Mouse (Mus musculus): ENCODE measurements around the gene Ccdc167.

GRCm38 (mm10) chr17:29692827-29693226 is 24.0 kb downstream of the Ccdc167 start:
- no peak for TF ChIP-seq MYOD1 (IDR thresholded peaks at IDR 0.05; ENCODE audit: control insufficient read depth, insufficient read length, low read depth)
- no peak for TF ChIP-seq CTCF (IDR thresholded peaks at IDR 0.05; ENCODE audit: control insufficient read depth, insufficient read depth, insufficient read length)
- no peak for TF ChIP-seq MAX (IDR thresholded peaks at IDR 0.05)
- no peak for TF ChIP-seq USF1 (IDR thresholded peaks at IDR 0.05; ENCODE audit: low read depth)
- TF ChIP-seq CEBPB (IDR thresholded peaks at IDR 0.05; ENCODE audit: low read depth), result no peak
- TF ChIP-seq MYOG (IDR thresholded peaks at IDR 0.05; ENCODE audit: control insufficient read depth, extremely low read depth, insufficient read length), result no peak

Measured in C2C12 (cell line).